In genomic region chr4:97611251-97611847, GRCm38 (mm10) we compare ENCODE assay signal across 8 mouse cellular contexts.
DNase-seq lines count a peak whose midpoint lies in the region; ATAC-seq and TF ChIP-seq lines count a peak whose summit lies in the region.

No protein-coding gene starts in this region.

- H3K27me3 ChIP-seq in heart, embryonic 12.5 days (replicated peaks) = no peaks in the 10 kb centered on the region

- no peak overlapping the region for H3K4me2 ChIP-seq in heart, embryonic 12.5 days

- H3K4me1 ChIP-seq in lung, adult 2 months (ENCODE audit: control insufficient read depth, insufficient read depth, low read length) = no peaks in the 10 kb centered on the region
- H3K4me1 ChIP-seq in embryonic fibroblast, embryonic 13.5 days (ENCODE audit: control insufficient read depth, insufficient read depth, low read length) = no peaks in the 10 kb centered on the region
- peaks cover 8% of the 10 kb centered on the region; the same call in 1 of the 2 replicates for H3K4me1 ChIP-seq in heart, embryonic 12.5 days (replicated peaks)

- H3K9me3 ChIP-seq in heart, embryonic 12.5 days (replicated peaks) = no peaks in the 10 kb centered on the region

- peak; percentile 14 to 15 for DNase-seq in lung, adult 18-20 months
- DNase-seq in lung, adult 2 months = no peak
- peak; percentile 66 to 67 for DNase-seq in layer of hippocampus, postnatal 36 days
- peak; percentile 53 for DNase-seq in ovary, postnatal 36 days (ENCODE audit: low spot score)
- DNase-seq in embryo, embryonic 10 days (ENCODE audit: low spot score) = no peak
- DNase-seq in spleen, postnatal 14 days (ENCODE audit: low spot score in 2 of 2) = no peak

- TF ChIP-seq POLR2A in lung, adult 2 months (IDR thresholded peaks at IDR 0.05; ENCODE audit: borderline replicate concordance, extremely low read depth, low read depth, low read length) = no peak
- TF ChIP-seq POLR2A in embryonic fibroblast, embryonic 13.5 days (IDR thresholded peaks at IDR 0.05; ENCODE audit: low read depth, low read length) = no peak

- 41% methylated on average over 11 of the region's 11 CpGs for WGBS in lung, adult 2 months
- WGBS in heart, embryonic 12.5 days = 50% methylated on average over 11 of the region's 11 CpGs

- H3K9ac ChIP-seq in heart, embryonic 12.5 days = no peak overlapping the region

- peak; percentile 51; the same call in 1 of the 2 replicates for ATAC-seq in heart, embryonic 12.5 days (ENCODE audit: insufficient number of reproducible peaks, low FRiP score)

- peak overlapping the region; percentile 28; the same call in 1 of the 2 replicates for H3K27ac ChIP-seq in embryonic fibroblast, embryonic 13.5 days (ENCODE audit: insufficient read depth, low read length)
- H3K27ac ChIP-seq in heart, embryonic 12.5 days (ENCODE audit: poor library complexity, severe bottlenecking) = peak overlapping the region; percentile 55

- no peaks in the 10 kb centered on the region for H3K36me3 ChIP-seq in heart, embryonic 12.5 days

- no peak overlapping the region for H3K4me3 ChIP-seq in lung, adult 2 months (replicated peaks; ENCODE audit: extremely low read depth, low read depth, low read length)
- no peak overlapping the region for H3K4me3 ChIP-seq in embryonic fibroblast, embryonic 13.5 days (ENCODE audit: insufficient read depth, low read length)
- no peak overlapping the region for H3K4me3 ChIP-seq in heart, embryonic 12.5 days

- no peak for TF ChIP-seq CTCF in lung, adult 2 months (IDR thresholded peaks at IDR 0.05; ENCODE audit: insufficient read depth, low read length)
- TF ChIP-seq CTCF in embryonic fibroblast, embryonic 13.5 days (IDR thresholded peaks at IDR 0.05; ENCODE audit: borderline replicate concordance, insufficient read depth, low read length) = no peak

Comparison
In these comparisons a context has a peak if more than half of its experiments do, and no peak if none do; other contexts are left out.
1. DNase-seq: peak in lung, adult 18-20 months (2 of 2), layer of hippocampus, postnatal 36 days (2 of 2) and ovary, postnatal 36 days (single experiment); none in lung, adult 2 months (single experiment), embryo, embryonic 10 days (single experiment) and spleen, postnatal 14 days (0 of 2).